Mouse (Mus musculus): ENCODE data around the gene 1500011B03Rik. TPM values are rescaled to one million over a fixed set of nuclear protein-coding genes. Genes with fewer than 3 reads are reported as not detected.

Gene 1500011B03Rik
- polyA plus RNA-seq, 1 experiment from 2014 or later = 94.3 TPM

- no peak overlapping the region for H3K27ac ChIP-seq (ENCODE audit: low read depth)
- peaks cover 23% of the 10 kb centered on the region for H3K36me3 ChIP-seq (ENCODE audit: control insufficient read depth, insufficient read depth, low read length)
- no peak for DNase-seq (ENCODE audit: low spot score)
- H3K9ac ChIP-seq (ENCODE audit: low read length) = no peak overlapping the region
- H3K4me3 ChIP-seq (ENCODE audit: low read depth, low read length) = no peak overlapping the region
- ATAC-seq (replicated peaks; ENCODE audit: low FRiP score, low TSS enrichment, low read depth) = no peak
- H3K4me1 ChIP-seq (replicated peaks; ENCODE audit: control insufficient read depth, insufficient read depth, low read length) = no peaks in the 10 kb centered on the region
- H3K4me2 ChIP-seq (ENCODE audit: low read length) = no peak overlapping the region
- no peaks in the 10 kb centered on the region for H3K9me3 ChIP-seq (ENCODE audit: control insufficient read depth, low read length)
- no peaks in the 10 kb centered on the region for H3K27me3 ChIP-seq (replicated peaks; ENCODE audit: control insufficient read depth, insufficient read depth, low read length)
- 92% methylated on average over 12 of the region's 12 CpGs for WGBS
These were observed 39.7 kb downstream of the 1500011B03Rik start for GRCm38 (mm10) chr5:114783405-114784163.

GRCm38 (mm10) chr5:114782991-114783390 lies 40.3 kb downstream of the 1500011B03Rik start:
- Histone ChIP-seq H3K4me1 (replicated peaks; ENCODE audit: control insufficient read depth, insufficient read depth, low read length) (no peaks in the 10 kb centered on the region), H3K27ac (ENCODE audit: low read depth) (no peak overlapping the region), H3K9me3 (ENCODE audit: control insufficient read depth, low read length) (no peaks in the 10 kb centered on the region), H3K4me2 (ENCODE audit: low read length) (no peak overlapping the region), H3K4me3 (ENCODE audit: low read depth, low read length) (no peak overlapping the region), H3K27me3 (replicated peaks; ENCODE audit: control insufficient read depth, insufficient read depth, low read length) (no peaks in the 10 kb centered on the region), H3K36me3 (ENCODE audit: control insufficient read depth, insufficient read depth, low read length) (peaks cover 18% of the 10 kb centered on the region), H3K9ac (ENCODE audit: low read length) (no peak overlapping the region)
- WGBS = 81% methylated on average over 9 of the region's 9 CpGs
- ATAC-seq (replicated peaks; ENCODE audit: low FRiP score, low TSS enrichment, low read depth) (no peak), DNase-seq (ENCODE audit: low spot score) (no peak)

GRCm38 (mm10) chr5:114780912-114781311 lies 42.4 kb downstream of the 1500011B03Rik start:
- 83% methylated on average over 7 of the region's 7 CpGs for WGBS

GRCm38 (mm10) chr5:114779956-114780489 lies 43.2 kb downstream of the 1500011B03Rik start:
- no peak overlapping the region for H3K9ac ChIP-seq (ENCODE audit: low read length)
- H3K27ac ChIP-seq (ENCODE audit: low read depth) = no peak overlapping the region
- H3K4me1 ChIP-seq (replicated peaks; ENCODE audit: control insufficient read depth, insufficient read depth, low read length) = peaks cover 11% of the 10 kb centered on the region; the same call in 1 of the 2 replicates
- H3K9me3 ChIP-seq (ENCODE audit: control insufficient read depth, low read length) = no peaks in the 10 kb centered on the region
- no peaks in the 10 kb centered on the region for H3K27me3 ChIP-seq (replicated peaks; ENCODE audit: control insufficient read depth, insufficient read depth, low read length)
- ATAC-seq (replicated peaks; ENCODE audit: low FRiP score, low TSS enrichment, low read depth) (no peak), DNase-seq (ENCODE audit: low spot score) (no peak)
- no peak overlapping the region for H3K4me3 ChIP-seq (ENCODE audit: low read depth, low read length)
- no peak overlapping the region for H3K4me2 ChIP-seq (ENCODE audit: low read length)
- H3K36me3 ChIP-seq (ENCODE audit: control insufficient read depth, insufficient read depth, low read length) = no peaks in the 10 kb centered on the region
- WGBS = 62% methylated on average over 7 of the region's 7 CpGs

More at GRCm38 (mm10) chr5:114780912-114781311, 42.4 kb downstream of the 1500011B03Rik start:
- H3K36me3 ChIP-seq (ENCODE audit: control insufficient read depth, insufficient read depth, low read length) = no peaks in the 10 kb centered on the region
- ATAC-seq (replicated peaks; ENCODE audit: low FRiP score, low TSS enrichment, low read depth) = no peak
- H3K9me3 ChIP-seq (ENCODE audit: control insufficient read depth, low read length) = no peaks in the 10 kb centered on the region
- no peak overlapping the region for H3K4me2 ChIP-seq (ENCODE audit: low read length)
- peaks cover 6% of the 10 kb centered on the region; the same call in 1 of the 2 replicates for H3K4me1 ChIP-seq (replicated peaks; ENCODE audit: control insufficient read depth, insufficient read depth, low read length)
- no peak for DNase-seq (ENCODE audit: low spot score)
- H3K27ac ChIP-seq (ENCODE audit: low read depth) = no peak overlapping the region
- no peak overlapping the region for H3K9ac ChIP-seq (ENCODE audit: low read length)
- H3K4me3 ChIP-seq (ENCODE audit: low read depth, low read length) = no peak overlapping the region
- H3K27me3 ChIP-seq (replicated peaks; ENCODE audit: control insufficient read depth, insufficient read depth, low read length) = no peaks in the 10 kb centered on the region

DNA sequence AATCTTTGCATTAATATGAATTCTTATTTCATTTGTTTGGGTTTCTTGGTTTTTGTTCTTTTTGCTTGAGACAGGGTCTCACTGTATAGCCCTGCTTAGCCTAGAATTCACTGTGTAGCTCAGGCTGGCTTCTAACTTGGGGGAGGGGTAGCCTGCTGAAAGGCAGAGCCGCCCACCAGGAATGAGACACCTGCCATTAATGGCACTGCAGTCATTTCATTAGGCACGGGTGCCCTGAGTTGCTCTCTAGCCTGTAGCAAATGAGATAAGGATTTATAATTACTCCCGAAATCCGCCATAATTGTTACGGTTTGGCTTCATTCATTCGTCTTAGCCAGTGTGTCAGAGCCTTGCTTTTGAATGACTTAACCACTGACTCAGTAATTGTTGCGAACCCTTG lies 47.1 kb downstream of the 1500011B03Rik start:
- H3K9ac ChIP-seq (ENCODE audit: low read length) = no peak overlapping the region
- no peak for ATAC-seq (replicated peaks; ENCODE audit: low FRiP score, low TSS enrichment, low read depth)
- peak overlapping the region; percentile 67; the same call in 1 of the 2 replicates for H3K4me3 ChIP-seq (ENCODE audit: low read depth, low read length)
- no peak for DNase-seq (ENCODE audit: low spot score)
- 78% methylated on average over 7 of the region's 7 CpGs for whole genome bisulfite sequencing
- H3K9me3 ChIP-seq (ENCODE audit: control insufficient read depth, low read length) = no peaks in the 10 kb centered on the region
- H3K4me1 ChIP-seq (replicated peaks; ENCODE audit: control insufficient read depth, insufficient read depth, low read length) = peaks cover 20% of the 10 kb centered on the region; the same call in 1 of the 2 replicates
- no peaks in the 10 kb centered on the region for H3K36me3 ChIP-seq (ENCODE audit: control insufficient read depth, insufficient read depth, low read length)
- no peaks in the 10 kb centered on the region for H3K27me3 ChIP-seq (replicated peaks; ENCODE audit: control insufficient read depth, insufficient read depth, low read length)
- peak overlapping the region; percentile 87 for H3K4me2 ChIP-seq (ENCODE audit: low read length)
- H3K27ac ChIP-seq (ENCODE audit: low read depth) = no peak overlapping the region

GRCm38 (mm10) chr5:114775056-114775979 lies 48.0 kb downstream of the 1500011B03Rik start, which contains the start of gene Git2:
Gene Git2 (minus strand): TSS chr5:114775517.
- Histone ChIP-seq H3K4me3 (ENCODE audit: low read depth, low read length) (peak within 1 kb of the TSS; percentile 67), H3K4me1 (replicated peaks; ENCODE audit: control insufficient read depth, insufficient read depth, low read length) (peaks cover 20% of the 10 kb centered on the region; the same call in 1 of the 2 replicates), H3K4me2 (ENCODE audit: low read length) (peak within 1 kb of the TSS; percentile 87), H3K9ac (ENCODE audit: low read length) (peak within 1 kb of the TSS; percentile 88), H3K27ac (ENCODE audit: low read depth) (peak within 1 kb of the TSS; percentile 94), H3K9me3 (ENCODE audit: control insufficient read depth, low read length) (no peaks in the 10 kb centered on the region), H3K36me3 (ENCODE audit: control insufficient read depth, insufficient read depth, low read length) (no peaks in the 10 kb centered on the region), H3K27me3 (replicated peaks; ENCODE audit: control insufficient read depth, insufficient read depth, low read length) (no peaks in the 10 kb centered on the region)
- under 1% methylated on average over 53 of the region's 63 CpGs for WGBS
- DNase-seq (ENCODE audit: low spot score) (peak; percentile 73), ATAC-seq (replicated peaks; ENCODE audit: low FRiP score, low TSS enrichment, low read depth) (no peak)

DNA sequence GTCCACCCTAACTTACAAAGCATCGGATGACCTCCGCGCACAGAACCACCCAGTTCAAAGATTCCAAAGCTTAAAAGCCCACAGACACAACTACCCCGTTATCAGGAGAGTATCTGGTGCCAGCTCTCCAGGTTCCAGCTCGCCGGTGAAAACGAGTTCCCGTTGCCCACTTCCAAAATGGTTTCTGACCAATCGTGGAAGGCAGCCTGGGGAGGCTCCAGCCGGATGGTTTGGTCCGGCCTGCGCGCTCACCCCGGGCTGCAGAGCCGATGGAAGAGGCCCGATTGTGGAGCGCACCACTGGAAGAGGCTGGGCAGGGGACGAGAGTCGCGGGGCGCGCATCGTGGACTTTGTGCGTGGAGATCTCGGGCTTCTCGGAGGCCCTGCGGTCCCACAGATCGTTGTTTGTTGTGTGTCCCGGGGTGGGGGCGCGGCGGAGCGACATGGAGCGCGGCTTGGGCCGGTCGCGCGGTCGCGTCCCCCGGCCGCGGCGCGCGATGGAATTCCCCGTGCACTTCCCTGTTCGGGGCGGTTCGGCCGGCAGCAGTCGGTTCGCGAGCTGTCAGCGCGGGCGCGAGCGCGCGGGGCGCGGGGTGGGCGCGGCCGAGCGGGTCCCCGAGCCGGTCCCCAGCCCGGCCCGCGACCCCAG lies 48.7 kb downstream of the 1500011B03Rik start, which contains the start of gene Ankrd13a:
Gene Ankrd13a (plus strand): TSS at position 275 of the 649 bp plus-strand sequence.
- DNase-seq (ENCODE audit: low spot score) (peak; percentile 88), ATAC-seq (replicated peaks; ENCODE audit: low FRiP score, low TSS enrichment, low read depth) (peak; percentile 87)
- WGBS = under 1% methylated on average over 46 of the region's 73 CpGs
- peak within 1 kb of the TSS; percentile 67 for H3K4me3 ChIP-seq (ENCODE audit: low read depth, low read length)
- H3K27me3 ChIP-seq (replicated peaks; ENCODE audit: control insufficient read depth, insufficient read depth, low read length) = no peaks in the 10 kb centered on the region
- H3K9ac ChIP-seq (ENCODE audit: low read length) = peak within 1 kb of the TSS; percentile 88
- H3K4me2 ChIP-seq (ENCODE audit: low read length) = peak within 1 kb of the TSS; percentile 87
- no peaks in the 10 kb centered on the region for H3K9me3 ChIP-seq (ENCODE audit: control insufficient read depth, low read length)
- peaks cover 20% of the 10 kb centered on the region; the same call in 1 of the 2 replicates for H3K4me1 ChIP-seq (replicated peaks; ENCODE audit: control insufficient read depth, insufficient read depth, low read length)
- H3K27ac ChIP-seq (ENCODE audit: low read depth) = peak within 1 kb of the TSS; percentile 94
- H3K36me3 ChIP-seq (ENCODE audit: control insufficient read depth, insufficient read depth, low read length) = no peaks in the 10 kb centered on the region

DNA sequence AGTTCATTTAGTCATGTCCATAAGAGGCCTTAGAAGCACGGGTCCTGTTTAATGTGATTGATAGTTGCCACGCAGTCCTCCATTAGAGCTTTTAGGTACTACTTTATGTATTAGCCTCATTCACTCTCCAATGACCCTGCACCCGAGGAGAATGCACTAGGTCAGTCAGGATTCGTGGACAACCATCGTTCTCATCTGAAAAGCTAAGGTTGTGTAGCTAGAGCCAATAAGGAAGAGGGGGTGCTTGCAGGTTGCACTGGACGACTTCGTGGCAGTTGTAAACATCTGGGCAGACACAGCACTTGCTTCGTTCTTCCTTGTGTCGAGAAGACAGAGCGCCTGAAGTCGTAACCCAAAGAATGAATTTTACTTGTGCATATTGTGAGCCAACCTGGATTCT lies 49.5 kb downstream of the 1500011B03Rik start:
- no peak for ATAC-seq (replicated peaks; ENCODE audit: low FRiP score, low TSS enrichment, low read depth)
- peaks cover 20% of the 10 kb centered on the region; the same call in 1 of the 2 replicates for H3K4me1 ChIP-seq (replicated peaks; ENCODE audit: control insufficient read depth, insufficient read depth, low read length)
- under 1% methylated on average over 11 of the region's 11 CpGs for WGBS
- H3K27ac ChIP-seq (ENCODE audit: low read depth) = peak overlapping the region; percentile 94
- no peaks in the 10 kb centered on the region for H3K27me3 ChIP-seq (replicated peaks; ENCODE audit: control insufficient read depth, insufficient read depth, low read length)
- H3K36me3 ChIP-seq (ENCODE audit: control insufficient read depth, insufficient read depth, low read length) = no peaks in the 10 kb centered on the region
- peak overlapping the region; percentile 88 for H3K9ac ChIP-seq (ENCODE audit: low read length)
- DNase-seq (ENCODE audit: low spot score) = peak; percentile 71
- peak overlapping the region; percentile 67 for H3K4me3 ChIP-seq (ENCODE audit: low read depth, low read length)
- peak overlapping the region; percentile 87 for H3K4me2 ChIP-seq (ENCODE audit: low read length)
- no peaks in the 10 kb centered on the region for H3K9me3 ChIP-seq (ENCODE audit: control insufficient read depth, low read length)
